Mouse (Mus musculus) B cell, adult (primary cell): Measurements from ENCODE around the gene Fam20b. TPM values are rescaled to one million over a fixed set of nuclear protein-coding genes. Genes with fewer than 3 reads are reported as not detected.

Experiments used
- total RNA-seq: library from RNA; stranded (reverse); gene quantifications from 4 replicates; pipeline ENCODE4 v1.2.4, GENCODE M21; 2023; ENCODE audit not compliant: inconsistent age

Fam20b gene
- total RNA-seq: 24.1 to 24.3 TPM (median 24.3 TPM) in 4 replicates

DNA sequence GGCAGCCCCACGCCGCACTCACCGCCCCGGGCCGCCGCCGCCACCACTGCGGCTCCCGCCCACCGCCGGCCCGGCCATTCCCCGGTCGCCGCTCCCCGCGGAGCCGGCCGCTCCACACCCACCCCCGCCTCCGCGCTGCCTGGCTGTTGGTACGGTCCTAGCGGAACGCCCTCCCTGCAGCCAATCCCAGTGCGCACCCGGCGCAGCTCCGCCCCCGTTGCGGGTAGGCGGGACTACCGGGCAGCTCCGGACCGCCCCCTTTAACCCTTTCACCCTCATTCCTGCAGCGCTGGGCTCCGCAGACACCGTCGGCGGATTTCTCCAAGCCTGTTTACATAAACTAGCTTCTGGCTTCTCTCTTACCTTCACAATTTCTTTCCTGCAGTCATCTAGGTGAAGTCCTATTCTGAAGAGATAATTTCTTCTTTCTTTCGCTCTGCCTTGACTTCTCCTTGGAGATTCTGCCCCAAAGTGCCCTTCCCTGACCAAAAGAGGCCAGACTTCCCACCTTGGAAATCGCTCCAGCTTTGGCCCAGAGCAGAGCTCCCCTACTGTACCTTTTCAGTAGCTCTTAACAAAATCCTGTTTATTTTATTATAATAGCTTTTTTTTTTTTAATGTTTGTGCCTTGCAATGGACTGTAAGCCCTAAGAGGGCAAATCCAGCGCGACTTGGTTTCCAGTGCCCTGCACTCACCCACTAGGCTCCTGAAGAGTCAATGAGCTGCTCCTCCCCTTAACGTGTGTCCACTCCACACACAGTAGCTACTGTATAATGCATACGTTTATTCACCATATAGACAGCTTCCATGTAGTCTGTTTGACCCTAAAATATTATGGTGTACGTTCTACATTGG, at the start of gene Fam20b:
Gene Fam20b, minus strand, starts transcription at position 137 of the 856 bp plus-strand sequence.

DNA sequence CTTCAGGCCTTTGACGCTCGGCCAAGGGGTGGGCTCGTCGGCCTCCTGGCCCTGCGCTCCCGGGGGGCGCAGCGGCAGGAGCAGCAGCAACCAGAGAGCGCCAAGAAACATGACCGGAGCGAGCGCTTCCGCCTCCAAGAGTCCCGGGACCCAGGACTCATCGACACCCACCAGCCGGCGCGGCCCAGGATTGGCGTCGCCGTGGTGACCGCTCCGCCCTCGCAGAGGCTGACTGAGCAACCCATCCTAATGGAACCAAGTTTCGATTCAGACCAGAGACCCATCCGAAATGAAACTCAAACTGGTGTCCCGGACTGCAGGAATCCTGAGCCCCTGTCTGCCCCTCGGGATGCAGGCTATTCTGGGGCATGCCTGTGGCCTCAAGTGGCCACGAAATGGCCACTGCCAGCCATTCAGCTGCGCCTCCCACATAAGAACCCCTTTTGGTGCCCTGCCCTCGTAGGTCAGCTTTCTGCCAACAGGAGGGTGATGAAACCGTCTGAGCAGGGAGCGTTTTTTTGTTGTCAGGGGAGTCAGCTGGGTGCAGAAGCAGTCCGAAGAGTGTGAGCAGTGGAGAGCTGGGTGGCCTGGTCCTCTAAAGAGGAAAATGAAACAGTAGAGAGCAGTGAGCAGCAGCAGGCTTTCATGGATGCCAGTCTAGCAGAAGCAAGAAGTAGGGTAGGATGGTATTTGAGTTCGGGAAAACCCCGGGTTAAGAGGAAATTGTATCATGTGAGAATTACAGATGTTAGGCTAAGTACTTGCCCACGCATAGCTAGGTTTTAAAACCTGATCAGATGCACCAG, 44.5 kb downstream of the Fam20b start, which contains the start of gene Tor3a:
Gene Tor3a, minus strand, starts transcription at position 162 of the 806 bp plus-strand sequence.

Other genes starting within 250 kb of the Fam20b start
- 62.9 to 81.6 TPM (median 74.7 TPM) in 4 replicates for gene Soat1, start 244.8 kb downstream of the Fam20b start, total RNA-seq
- 32.0 to 35.8 TPM (median 34.7 TPM) in 4 replicates for gene Gm10031, start 195.1 kb downstream of the Fam20b start, total RNA-seq
- 50.6 to 76.8 TPM (median 57.7 TPM) in 4 replicates for gene Abl2, start 160.3 kb downstream of the Fam20b start, total RNA-seq
- gene Tor3a, start 44.7 kb downstream of the Fam20b start, total RNA-seq: 37.1 to 53.6 TPM (median 48.8 TPM) in 4 replicates
- not detected in 4 replicates for gene Angptl1, start 119.5 kb upstream of the Fam20b start, total RNA-seq
- gene Ralgps2, start 220.5 kb upstream of the Fam20b start, total RNA-seq: 885 to 959 TPM (median 928 TPM) in 4 replicates